Mouse (Mus musculus) right cerebral cortex, postnatal 25 days (tissue): ENCODE data around the gene Ppp1r18.

ENCODE experiments used
- DNase-seq: peaks from one replicate; pipeline ENCODE4 v3.0.0; 2022

The Ppp1r18 gene

GRCm38 (mm10) chr17:35915538-35916296 lies 50.3 kb downstream of the Ppp1r18 start:
- DNase-seq, result no peak

- DNase-seq, result peak; percentile 100
Measured at GRCm38 (mm10) chr17:35916297-35917142, 51.1 kb downstream of the Ppp1r18 start, which contains the start of the genes Mrps18b and Ppp1r10. Gene Mrps18b, minus strand, starts transcription at chr17:35916389. Gene Ppp1r10, plus strand, starts transcription at chr17:35916434.

- no peak for DNase-seq
Measured at GRCm38 (mm10) chr17:35917143-35917462, 51.7 kb downstream of the Ppp1r18 start.

GRCm38 (mm10) chr17:35917463-35918251 lies 52.3 kb downstream of the Ppp1r18 start:
- DNase-seq, result no peak

- DNase-seq, result no peak
Measured at GRCm38 (mm10) chr17:35918276-35919059, 53.1 kb downstream of the Ppp1r18 start.

GRCm38 (mm10) chr17:35919060-35919715 lies 53.8 kb downstream of the Ppp1r18 start:
- peak; percentile 92 for DNase-seq

- no peak for DNase-seq
Measured at GRCm38 (mm10) chr17:35919864-35920301, 54.5 kb downstream of the Ppp1r18 start.

- DNase-seq, result no peak
Measured at GRCm38 (mm10) chr17:35920384-35920783, 55.0 kb downstream of the Ppp1r18 start.

GRCm38 (mm10) chr17:35920862-35921562 lies 55.6 kb downstream of the Ppp1r18 start:
- no peak for DNase-seq

- no peak for DNase-seq
Measured at GRCm38 (mm10) chr17:35921710-35922109, 56.3 kb downstream of the Ppp1r18 start.

- DNase-seq, result no peak
Measured at GRCm38 (mm10) chr17:35922566-35922965, 57.2 kb downstream of the Ppp1r18 start.

- DNase-seq, result no peak
Measured at GRCm38 (mm10) chr17:35923281-35923680, 57.9 kb downstream of the Ppp1r18 start.
